Mouse (Mus musculus) liver, embryonic 13.5 days (tissue): ENCODE measurements around the gene Zfp408. TPM values are rescaled to one million over a fixed set of nuclear protein-coding genes. Genes with fewer than 3 reads are reported as not detected.

ENCODE experiments used
- ATAC-seq: fragments of 200-750 bp; cut with Nextera tagmentation; 2 replicates; pipeline ENCODE4 v1.8.0; 2017; ENCODE audit warnings: low read depth, mild to moderate bottlenecking, moderate number of reproducible peaks, moderate library complexity
- DNase-seq: peaks from one replicate; pipeline ENCODE4 v3.0.0; 2022
- H3K27ac ChIP-seq: fragments of 300-500 bp; sonication (generic); 2 replicates; pipeline ENCODE4 v1.5.1; 2015; ENCODE audit warnings: moderate library complexity, mild to moderate bottlenecking, inconsistent platforms
- H3K27me3 ChIP-seq: fragments of 300-500 bp; sonication (generic); 2 replicates; pipeline ENCODE4 v1.6.1; 2015; ENCODE audit warnings: mild to moderate bottlenecking, inconsistent platforms
- H3K36me3 ChIP-seq: fragments of 300-500 bp; sonication (generic); 2 replicates; pipeline ENCODE4 v1.6.1; 2015; ENCODE audit warnings: mild to moderate bottlenecking, inconsistent platforms
- H3K4me1 ChIP-seq: fragments of 300-500 bp; sonication (generic); replicated peaks from 2 replicates; pipeline ENCODE4 v1.6.1; 2015; ENCODE audit warnings: inconsistent platforms
- H3K4me2 ChIP-seq: fragments of 300-500 bp; sonication (generic); 2 replicates; pipeline ENCODE4 v1.6.1; 2015; ENCODE audit warnings: inconsistent platforms, mild to moderate bottlenecking, moderate library complexity
- H3K4me3 ChIP-seq: fragments of 300-500 bp; sonication (generic); replicated peaks from 2 replicates; pipeline ENCODE4 v1.5.1; 2015; ENCODE audit warnings: mild to moderate bottlenecking, inconsistent platforms
- H3K9ac ChIP-seq: fragments of 300-500 bp; sonication (generic); 2 replicates; pipeline ENCODE4 v1.6.1; 2015; ENCODE audit warnings: mild to moderate bottlenecking, inconsistent platforms
- H3K9me3 ChIP-seq: fragments of 300-500 bp; sonication (generic); replicated peaks from 2 replicates; pipeline ENCODE4 v1.6.1; 2016; ENCODE audit warnings: inconsistent platforms
- WGBS: fragments of 180-500 bp; shearing (Covaris S2); methylation state at CpG from one replicate; pipeline ENCODE4 v1.1.7; 2015; ENCODE audit not compliant: insufficient replicate concordance; 5-methylcytosine and 5-hydroxymethylcytosine counted together
- polyA plus RNA-seq: library from polyadenylated mRNA; unstranded; fragments of >200 nt; fragmentation: Nextera tagmentation; extraction: Ambion mirVana; gene quantifications from 2 replicates; pipeline ENCODE4 v1.2.1, GENCODE M21; 2015

Gene Zfp408
- 2.1 and 2.5 TPM in 2 replicates for polyA plus RNA-seq

GRCm38 (mm10) chr2:91649553-91650359, at the start of gene Zfp408, which contains the start of gene Arhgap1:
Gene Zfp408, minus strand, starts transcription at chr2:91649791.
Gene Arhgap1, plus strand, starts transcription at chr2:91649860.
- ATAC-seq (peak; percentile 92), DNase-seq (peak; percentile 97)
- whole genome bisulfite sequencing: under 1% methylated on average over 44 of the region's 44 CpGs
- Histone ChIP-seq H3K27ac (peak within 1 kb of the TSS; percentile 92), H3K4me3 (peak within 1 kb of the TSS; percentile 92), H3K9me3 (no peaks in the 10 kb centered on the region), H3K9ac (peak within 1 kb of the TSS; percentile 89), H3K36me3 (peaks cover 59% of the 10 kb centered on the region), H3K4me2 (peak within 1 kb of the TSS; percentile 93), H3K27me3 (no peaks in the 10 kb centered on the region), H3K4me1 (peaks cover 49% of the 10 kb centered on the region)

GRCm38 (mm10) chr2:91699225-91699624, 49.6 kb upstream of the Zfp408 start:
- H3K36me3 ChIP-seq: peaks cover 4% of the 10 kb centered on the region; the same call in 1 of the 2 replicates
- H3K27ac ChIP-seq: no peak overlapping the region
- WGBS: 49% methylated on average over 1 of the region's 1 CpGs
- no peak overlapping the region for H3K4me2 ChIP-seq
- H3K4me1 ChIP-seq: no peaks in the 10 kb centered on the region
- no peak overlapping the region for H3K4me3 ChIP-seq
- H3K9me3 ChIP-seq: no peaks in the 10 kb centered on the region
- no peak overlapping the region for H3K9ac ChIP-seq
- no peaks in the 10 kb centered on the region for H3K27me3 ChIP-seq
- DNase-seq (no peak), ATAC-seq (no peak)

GRCm38 (mm10) chr2:91696225-91696590, 46.6 kb upstream of the Zfp408 start:
- Histone ChIP-seq H3K27ac (no peak overlapping the region), H3K4me1 (no peaks in the 10 kb centered on the region), H3K9me3 (no peaks in the 10 kb centered on the region), H3K4me3 (no peak overlapping the region), H3K4me2 (no peak overlapping the region), H3K9ac (no peak overlapping the region), H3K27me3 (no peaks in the 10 kb centered on the region), H3K36me3 (peaks cover 4% of the 10 kb centered on the region; the same call in 1 of the 2 replicates)
- 59% methylated on average over 1 of the region's 1 CpGs for WGBS
- ATAC-seq (no peak), DNase-seq (no peak)

GRCm38 (mm10) chr2:91695436-91696224, 46.0 kb upstream of the Zfp408 start:
- Histone ChIP-seq H3K4me2 (no peak overlapping the region), H3K4me3 (no peak overlapping the region), H3K9ac (no peak overlapping the region), H3K36me3 (peaks cover 4% of the 10 kb centered on the region; the same call in 1 of the 2 replicates), H3K9me3 (no peaks in the 10 kb centered on the region), H3K27ac (no peak overlapping the region), H3K4me1 (no peaks in the 10 kb centered on the region), H3K27me3 (no peaks in the 10 kb centered on the region)
- ATAC-seq (no peak), DNase-seq (no peak)
- WGBS: 83% methylated on average over 10 of the region's 10 CpGs

- ATAC-seq (no peak), DNase-seq (no peak)
- Histone ChIP-seq H3K4me2 (no peak overlapping the region), H3K27me3 (no peaks in the 10 kb centered on the region), H3K4me3 (no peak overlapping the region), H3K27ac (no peak overlapping the region), H3K9ac (no peak overlapping the region), H3K36me3 (peaks cover 29% of the 10 kb centered on the region), H3K4me1 (no peaks in the 10 kb centered on the region), H3K9me3 (no peaks in the 10 kb centered on the region)
- 84% methylated on average over 7 of the region's 7 CpGs for WGBS
Observed at GRCm38 (mm10) chr2:91689452-91689851, 39.9 kb upstream of the Zfp408 start.

GRCm38 (mm10) chr2:91683919-91684318, 34.3 kb upstream of the Zfp408 start:
- no peak overlapping the region for H3K4me2 ChIP-seq
- H3K9me3 ChIP-seq: no peaks in the 10 kb centered on the region
- peaks cover 60% of the 10 kb centered on the region for H3K36me3 ChIP-seq
- no peak overlapping the region for H3K9ac ChIP-seq
- H3K4me1 ChIP-seq: no peaks in the 10 kb centered on the region
- H3K27ac ChIP-seq: no peak overlapping the region
- 71% methylated on average over 8 of the region's 8 CpGs for WGBS
- ATAC-seq: no peak
- no peak for DNase-seq
- no peaks in the 10 kb centered on the region for H3K27me3 ChIP-seq
- no peak overlapping the region for H3K4me3 ChIP-seq

GRCm38 (mm10) chr2:91682850-91683249, 33.3 kb upstream of the Zfp408 start:
- H3K4me2 ChIP-seq: no peak overlapping the region
- no peaks in the 10 kb centered on the region for H3K27me3 ChIP-seq
- no peaks in the 10 kb centered on the region for H3K4me1 ChIP-seq
- no peak overlapping the region for H3K4me3 ChIP-seq
- WGBS: 54% methylated on average over 4 of the region's 4 CpGs
- H3K9me3 ChIP-seq: no peaks in the 10 kb centered on the region
- DNase-seq (peak; percentile 21), ATAC-seq (peak; percentile 62; the same call in 1 of the 2 replicates)
- no peak overlapping the region for H3K27ac ChIP-seq
- no peak overlapping the region for H3K9ac ChIP-seq
- peaks cover 59% of the 10 kb centered on the region for H3K36me3 ChIP-seq

- H3K9ac ChIP-seq: no peak overlapping the region
- no peak overlapping the region for H3K4me2 ChIP-seq
- no peaks in the 10 kb centered on the region for H3K9me3 ChIP-seq
- H3K4me1 ChIP-seq: no peaks in the 10 kb centered on the region
- DNase-seq (no peak), ATAC-seq (no peak)
- H3K27me3 ChIP-seq: no peaks in the 10 kb centered on the region
- H3K36me3 ChIP-seq: peaks cover 88% of the 10 kb centered on the region
- no peak overlapping the region for H3K27ac ChIP-seq
- H3K4me3 ChIP-seq: no peak overlapping the region
Observed at GRCm38 (mm10) chr2:91676961-91677360, 27.4 kb upstream of the Zfp408 start.

GRCm38 (mm10) chr2:91676420-91676819, 26.8 kb upstream of the Zfp408 start:
- Histone ChIP-seq H3K4me3 (no peak overlapping the region), H3K4me2 (no peak overlapping the region), H3K27me3 (no peaks in the 10 kb centered on the region), H3K9me3 (no peaks in the 10 kb centered on the region), H3K36me3 (peaks cover 90% of the 10 kb centered on the region), H3K27ac (no peak overlapping the region), H3K4me1 (no peaks in the 10 kb centered on the region), H3K9ac (no peak overlapping the region)
- DNase-seq (no peak), ATAC-seq (no peak)
- WGBS: 60% methylated on average over 2 of the region's 2 CpGs

- Histone ChIP-seq H3K4me1 (no peaks in the 10 kb centered on the region), H3K27ac (no peak overlapping the region), H3K4me3 (no peak overlapping the region), H3K27me3 (no peaks in the 10 kb centered on the region), H3K4me2 (no peak overlapping the region), H3K36me3 (peaks cover 92% of the 10 kb centered on the region), H3K9ac (no peak overlapping the region), H3K9me3 (no peaks in the 10 kb centered on the region)
- DNase-seq (no peak), ATAC-seq (no peak)
- WGBS: 81% methylated on average over 5 of the region's 5 CpGs
Observed at GRCm38 (mm10) chr2:91674895-91675294, 25.3 kb upstream of the Zfp408 start.

- Histone ChIP-seq H3K4me2 (no peak overlapping the region), H3K36me3 (peaks cover 96% of the 10 kb centered on the region), H3K4me3 (no peak overlapping the region), H3K9me3 (no peaks in the 10 kb centered on the region), H3K27me3 (no peaks in the 10 kb centered on the region), H3K9ac (no peak overlapping the region), H3K27ac (no peak overlapping the region), H3K4me1 (no peaks in the 10 kb centered on the region)
- 67% methylated on average over 2 of the region's 2 CpGs for WGBS
- no peak for ATAC-seq
- no peak for DNase-seq
Observed at GRCm38 (mm10) chr2:91673587-91673986, 24.0 kb upstream of the Zfp408 start.
